Mouse (Mus musculus) regulatory T cell (primary cell): ENCODE results near the gene Crym.

ENCODE experiments used
- in situ Hi-C: fragments of 300-600 bp; cut with MboI, MseI; formaldehyde crosslinking; loops from one replicate; pipeline ENCODE4 v1.15.1; 2025; ENCODE audit warnings: high pct_unique_total_duplicates

Gene Crym

DNA sequence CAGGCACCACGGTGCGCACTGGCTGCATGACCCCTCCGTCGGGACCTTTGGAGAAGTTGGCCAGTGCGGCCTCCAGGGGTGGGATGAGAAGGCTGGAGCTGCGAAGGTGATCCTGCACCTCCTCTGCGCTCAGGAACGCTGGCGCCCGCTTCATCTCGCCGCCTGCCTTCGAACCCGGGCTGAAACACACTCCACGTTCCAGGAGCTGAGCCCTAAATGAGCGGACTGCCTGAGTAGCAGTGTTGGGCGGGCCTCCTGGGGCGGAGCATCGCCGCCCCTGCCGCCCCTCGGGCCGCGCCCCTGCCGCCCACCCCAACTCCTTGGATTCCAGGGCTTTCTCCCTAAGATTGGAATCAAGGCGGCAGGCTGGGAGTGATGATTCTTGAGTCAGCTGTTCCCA lies at the start of gene Crym:
Crym (minus strand) TSS at position 341 of the 400 bp plus-strand sequence.
- in situ Hi-C loops = no loop called here

DNA sequence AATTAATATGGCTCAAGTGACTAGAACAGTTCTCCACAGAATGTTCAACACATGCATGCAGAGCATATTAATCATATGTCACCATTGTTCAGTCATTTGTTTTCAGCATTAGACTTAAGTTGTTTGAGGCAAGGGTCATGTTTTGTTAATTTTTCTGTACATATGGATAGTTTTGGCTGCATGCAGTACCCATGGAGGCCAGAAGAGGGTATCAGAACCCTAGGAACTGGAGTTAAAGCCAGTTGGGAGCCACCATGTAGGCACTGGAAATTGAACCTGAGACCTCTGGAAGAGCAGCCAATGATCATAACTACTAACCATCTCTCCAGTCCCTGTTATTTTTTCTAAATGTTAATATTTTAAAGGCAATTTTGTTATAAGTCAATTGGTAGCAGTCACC lies 39.2 kb upstream of the Crym start:
- in situ Hi-C loops = no loop called here

DNA sequence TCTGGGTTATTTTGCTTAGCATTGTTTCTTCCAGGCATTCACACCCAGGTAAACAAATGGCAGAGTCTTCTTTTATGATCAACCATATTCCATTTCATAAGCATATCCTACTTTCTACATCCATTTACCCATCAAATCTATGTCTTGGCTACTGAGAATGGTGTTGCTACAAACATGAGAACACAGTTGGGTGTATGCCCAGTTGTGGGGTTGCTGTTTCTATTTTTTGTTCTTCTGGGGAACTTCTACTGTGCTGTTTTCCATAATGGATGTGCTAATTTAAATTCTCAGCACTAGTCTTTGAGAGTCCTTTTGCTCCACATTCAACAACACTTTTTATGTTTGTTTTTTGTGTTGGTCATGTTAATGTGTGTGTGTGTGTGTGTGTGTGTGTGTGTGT lies 26.6 kb upstream of the Crym start:
- in situ Hi-C loops = no loop called here

DNA sequence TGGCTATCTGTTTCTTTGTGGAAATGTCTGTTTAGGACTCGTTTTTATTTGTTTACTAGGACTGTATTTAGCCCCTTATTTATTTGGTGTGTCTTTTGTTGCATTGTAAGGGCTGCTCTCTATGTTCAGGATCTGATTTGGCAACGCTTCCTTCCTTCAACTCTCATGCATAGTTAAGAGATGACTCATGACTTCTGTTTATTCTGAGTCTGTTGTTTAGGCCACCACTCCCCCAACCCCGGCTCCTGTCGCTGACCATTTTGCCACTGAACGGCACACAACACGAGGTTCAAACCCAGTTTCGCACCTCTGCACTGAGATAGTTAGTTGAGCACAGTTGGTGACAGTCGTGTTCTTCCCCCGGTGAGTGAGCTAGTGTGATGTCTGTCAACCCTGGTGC lies 4.1 kb upstream of the Crym start:
- in situ Hi-C loops = no loop called here

DNA sequence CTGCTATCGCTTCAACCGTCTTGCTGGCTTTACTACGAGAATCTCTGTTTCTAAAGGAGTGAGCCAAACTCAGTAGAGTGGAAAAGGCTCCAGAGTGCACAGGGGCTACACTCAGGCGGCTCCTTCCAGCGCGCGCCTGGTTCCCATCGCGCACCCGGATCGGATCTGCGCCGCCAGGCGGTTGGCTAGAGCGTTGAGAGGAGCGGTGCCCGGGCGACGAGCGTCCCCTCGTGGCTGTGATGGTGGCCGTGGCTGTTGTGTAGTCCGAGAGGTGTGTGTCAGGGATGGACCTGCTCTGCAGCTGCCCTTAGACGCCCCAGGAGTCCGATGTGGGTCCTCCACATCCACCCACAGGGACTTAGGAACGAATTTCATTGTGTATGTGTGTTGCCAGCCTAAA lies 1.9 kb upstream of the Crym start, which contains the start of gene Abca14:
Abca14 (plus strand) TSS at position 173 of the 400 bp plus-strand sequence.
- in situ Hi-C loops = no loop called here

DNA sequence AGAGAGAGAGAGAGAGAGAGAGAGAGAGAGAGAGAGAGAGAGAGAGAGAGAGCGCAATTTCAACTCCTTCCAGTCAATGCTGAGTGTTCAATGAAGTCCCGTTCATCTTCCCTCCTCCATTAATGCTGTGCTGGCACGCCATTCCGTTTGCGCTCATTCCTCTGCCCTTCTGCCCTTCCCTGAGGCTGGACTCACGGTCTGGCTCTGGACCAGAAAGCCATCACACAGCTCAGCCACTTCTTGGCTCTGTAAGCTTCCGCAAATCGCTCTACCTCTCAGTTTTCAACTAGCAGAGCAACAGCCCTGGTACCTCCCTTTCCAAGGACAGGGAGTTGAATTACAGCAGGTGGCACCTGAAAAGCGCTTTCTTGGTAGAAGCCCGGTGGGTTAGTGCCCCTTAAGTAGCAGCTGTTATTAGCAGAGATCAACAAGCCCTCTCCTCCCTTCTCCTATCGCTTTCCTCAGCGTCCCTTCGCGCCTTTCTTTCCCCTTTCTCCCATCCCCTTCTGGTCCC lies 623 bp downstream of the Crym start:
- in situ Hi-C loops = no loop called here

DNA sequence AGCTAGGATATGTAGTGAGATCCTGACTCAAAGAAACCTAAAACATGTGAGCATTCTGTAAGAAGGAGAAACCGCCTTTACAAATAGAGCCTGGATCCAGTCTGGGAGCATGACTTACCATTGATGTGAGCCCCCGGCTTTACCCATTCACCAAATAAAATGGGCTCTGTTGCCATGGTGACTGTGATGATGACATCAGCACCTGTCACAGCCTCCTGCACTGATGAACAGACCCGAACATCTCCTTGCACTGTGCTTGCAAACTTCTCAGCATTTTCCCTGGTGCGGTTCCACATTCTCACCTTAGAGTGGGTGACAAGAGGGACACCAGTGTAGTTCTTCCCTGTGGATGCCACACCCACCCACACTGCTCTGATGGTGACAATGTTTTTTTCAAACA lies 6.7 kb downstream of the Crym start:
- in situ Hi-C loops = no loop called here

DNA sequence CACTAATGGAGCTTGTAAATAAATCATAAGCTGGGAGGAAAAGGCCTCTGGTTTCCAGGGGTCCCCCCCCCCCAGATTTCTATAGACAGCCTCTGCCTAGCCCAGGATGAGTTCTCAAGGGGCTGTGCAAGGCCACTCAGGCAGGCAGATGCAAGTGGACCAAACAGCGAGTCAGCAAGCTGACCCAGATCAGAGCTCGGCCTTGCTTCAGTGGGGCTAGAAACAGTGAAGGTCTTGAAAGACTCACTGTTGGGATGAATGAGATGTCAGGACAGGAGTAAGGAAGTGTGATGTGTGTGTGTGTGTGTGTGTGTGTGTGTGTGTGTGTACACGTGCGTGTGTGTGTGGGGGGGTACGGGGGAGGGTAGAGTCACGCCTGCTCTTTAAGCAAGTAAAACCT lies 9.1 kb downstream of the Crym start:
- in situ Hi-C loops = no loop called here

DNA sequence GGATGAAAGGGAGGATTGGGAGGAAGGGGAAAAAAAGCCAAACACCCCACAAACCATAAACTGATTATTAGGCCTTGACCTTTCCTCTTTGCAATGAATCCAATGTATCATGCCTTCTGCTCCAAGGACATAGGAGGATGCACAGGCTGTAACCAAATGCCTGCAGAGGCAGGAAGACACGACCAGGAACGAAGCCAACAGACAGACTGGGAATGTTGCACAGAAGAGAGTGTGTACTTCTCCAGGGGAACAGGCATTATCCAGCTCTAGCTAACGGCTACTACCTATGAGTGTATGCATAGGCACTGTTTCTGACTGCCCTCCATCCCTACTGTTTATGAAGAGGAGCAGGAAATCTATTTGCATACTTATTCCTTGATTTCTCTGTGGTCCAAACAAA lies 9.7 kb downstream of the Crym start:
- in situ Hi-C loops = no loop called here

DNA sequence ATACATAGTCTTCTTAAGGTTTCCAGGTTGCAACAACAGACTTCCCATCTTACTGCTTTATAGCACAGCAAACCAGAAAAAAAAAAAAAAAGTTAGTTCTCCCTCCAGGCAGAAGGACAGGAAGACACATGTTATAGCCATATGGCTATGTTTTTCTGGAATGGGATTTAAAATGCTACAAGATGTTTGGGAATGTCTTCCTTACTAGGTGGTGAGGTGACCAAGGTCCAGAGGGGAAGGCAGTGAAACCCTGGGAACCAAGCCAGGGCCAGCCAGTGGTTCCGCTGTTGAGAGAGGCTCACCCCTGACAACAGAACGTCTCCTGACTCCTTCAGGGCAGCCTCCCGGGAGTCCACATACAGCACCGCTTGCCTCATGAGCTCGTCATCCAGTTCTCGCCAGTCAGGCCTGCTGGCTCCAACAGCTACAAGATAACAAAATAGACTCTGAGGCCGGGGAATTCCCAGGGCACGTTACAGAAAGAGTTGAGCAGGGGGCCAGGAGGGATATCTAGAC lies 11.7 kb downstream of the Crym start:
- in situ Hi-C loops = no loop called here

DNA sequence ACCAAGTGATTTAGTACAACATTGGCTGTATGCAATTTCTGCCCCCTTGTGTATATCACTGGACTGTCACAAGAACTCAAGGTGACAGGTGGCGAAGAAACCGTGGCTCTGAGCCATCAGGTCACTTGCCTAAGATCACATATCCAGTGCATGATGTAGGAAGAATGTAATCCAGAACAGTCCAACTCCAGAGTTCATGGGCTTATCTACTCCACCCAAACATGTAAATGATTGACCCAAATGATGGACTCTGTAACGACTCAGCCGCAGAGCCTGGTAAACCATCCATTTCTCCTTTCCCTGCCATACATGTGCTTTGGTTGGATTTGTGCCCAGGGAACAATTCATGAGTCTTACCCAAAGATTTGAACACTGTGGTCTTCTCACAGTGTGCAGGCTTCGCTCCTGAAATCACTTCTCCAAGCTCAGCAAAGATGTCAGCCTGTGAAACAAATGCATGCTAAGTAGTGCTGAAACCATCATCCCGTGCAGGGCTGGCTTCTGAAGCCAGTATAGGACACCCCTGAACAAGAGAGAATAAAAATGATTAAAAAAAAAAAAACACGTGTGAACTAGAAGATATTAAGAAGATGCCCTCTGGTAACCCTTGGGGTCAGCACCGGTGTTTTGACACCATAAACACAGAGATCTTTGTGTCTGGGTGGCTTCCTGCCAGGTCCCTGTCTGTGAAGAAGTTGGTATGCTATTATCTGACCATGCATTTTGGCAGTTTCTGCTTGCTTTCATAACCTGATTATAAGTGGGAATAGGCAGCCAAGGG lies 12.4 kb downstream of the Crym start:
- in situ Hi-C loops = no loop called here

DNA sequence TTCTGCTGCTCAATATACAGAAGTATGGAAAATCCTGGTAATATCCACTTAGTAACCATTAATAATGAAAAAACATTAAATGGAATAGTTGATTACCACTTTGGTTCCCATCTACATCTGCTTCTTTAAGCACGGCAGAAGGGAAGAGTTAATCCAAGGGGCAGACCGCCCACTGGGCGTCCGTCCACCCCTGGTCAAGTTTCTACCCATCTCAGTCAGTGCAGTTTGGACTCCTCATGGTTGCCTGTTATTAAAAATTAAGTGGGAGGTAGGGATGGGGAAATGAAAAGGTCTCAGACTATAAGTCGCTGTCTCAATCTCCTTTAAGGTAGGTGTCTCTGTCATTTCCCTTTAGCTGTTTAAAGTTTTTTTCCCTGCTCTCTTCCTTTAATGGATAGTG lies 13.0 kb downstream of the Crym start:
- in situ Hi-C loops = no loop called here

DNA sequence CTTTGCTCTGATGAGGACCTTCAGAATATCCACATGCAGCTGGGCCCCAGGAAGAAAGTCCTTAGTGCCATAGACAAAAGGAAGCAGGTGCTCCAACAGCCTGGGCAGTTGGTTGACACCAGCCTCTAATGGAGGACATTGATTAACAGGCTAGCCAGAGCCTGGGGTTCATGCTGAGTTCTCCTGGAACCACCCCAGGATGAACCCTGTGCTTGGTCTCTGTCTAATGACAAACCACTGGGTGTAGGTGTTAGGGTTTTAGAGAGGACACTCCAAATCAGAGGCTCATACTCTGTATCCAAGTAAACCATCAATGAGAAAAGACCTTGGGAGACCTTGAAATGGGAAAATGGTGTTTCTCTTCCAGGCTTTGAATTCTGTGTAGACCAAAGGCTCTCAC lies 19.0 kb downstream of the Crym start:
- in situ Hi-C loops = no loop called here

DNA sequence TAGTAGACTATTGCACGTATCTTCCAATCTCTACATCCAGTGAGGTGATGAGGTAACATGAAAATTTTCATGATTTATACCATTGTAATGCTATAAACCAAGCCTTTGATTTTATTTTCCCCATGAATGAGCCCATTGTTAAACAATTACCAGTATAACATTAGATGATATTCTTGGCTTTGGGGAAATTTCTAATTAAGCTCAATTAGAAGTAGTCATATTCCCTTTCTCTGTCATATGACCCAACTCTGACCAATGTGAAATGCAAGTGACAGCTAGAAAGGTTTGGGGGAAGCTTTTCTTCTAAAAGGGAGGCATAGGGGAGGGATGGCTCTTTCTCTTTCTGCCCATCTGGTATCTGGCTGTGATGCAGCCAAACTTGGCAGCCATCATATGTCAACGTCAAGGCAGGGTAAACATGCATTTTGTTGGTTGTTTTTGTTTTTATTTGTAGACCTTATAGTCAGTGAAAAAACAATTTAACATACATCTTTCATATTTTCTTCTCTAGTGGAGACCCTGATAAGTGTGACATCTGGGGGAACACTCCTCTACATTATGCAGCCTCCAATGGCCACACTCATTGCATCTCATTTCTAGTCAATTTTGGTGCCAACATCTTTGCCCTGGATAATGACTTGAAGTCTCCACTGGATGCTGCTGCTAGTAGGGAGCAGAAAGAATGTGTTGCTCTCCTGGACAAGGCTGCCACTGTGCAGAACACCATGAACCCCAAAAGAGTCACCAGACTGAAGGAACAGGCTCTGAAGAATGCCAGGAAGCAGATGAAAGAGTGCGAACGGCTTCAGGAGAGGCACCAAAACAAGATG lies 20.3 kb downstream of the Crym start:
- in situ Hi-C loops = no loop called here

DNA sequence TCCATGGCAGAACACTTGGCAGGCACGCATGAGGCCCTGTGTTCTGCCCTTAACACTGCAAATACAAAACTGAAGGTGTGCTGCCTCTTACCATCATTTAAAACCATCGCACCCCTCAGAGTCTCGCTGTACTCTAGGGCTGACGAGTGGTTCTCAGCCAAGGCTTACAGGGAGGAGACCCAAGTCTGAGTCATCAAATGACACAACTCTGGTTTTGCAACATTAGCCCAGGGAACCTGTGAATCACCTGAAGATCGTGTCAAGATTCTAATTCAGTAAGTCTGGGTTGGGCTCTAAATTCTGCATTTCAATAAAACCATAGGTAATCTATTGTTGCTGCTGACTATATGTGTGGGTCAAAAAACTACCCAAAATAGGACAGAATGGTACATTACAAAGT lies 21.4 kb downstream of the Crym start:
- in situ Hi-C loops = no loop called here

DNA sequence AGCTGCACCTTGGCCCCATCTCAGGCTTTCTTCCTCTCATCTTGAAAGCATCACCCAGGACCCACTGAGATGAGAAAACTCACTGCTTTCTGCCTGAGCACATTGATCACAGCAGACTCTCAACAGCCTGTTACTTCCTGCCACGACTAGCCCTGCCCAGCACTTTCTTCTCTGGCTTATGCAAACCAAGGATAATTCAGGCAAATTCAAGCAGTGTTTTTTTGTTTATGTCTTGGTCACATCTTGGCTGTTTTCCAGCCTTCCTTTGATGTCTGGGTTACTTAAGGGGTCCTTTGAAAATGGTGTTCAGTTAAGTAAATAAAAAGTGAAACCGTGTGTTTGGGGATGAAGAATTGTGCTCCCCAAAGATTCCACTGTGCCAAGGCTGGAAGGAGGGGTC lies 23.0 kb downstream of the Crym start:
- in situ Hi-C loops = no loop called here

DNA sequence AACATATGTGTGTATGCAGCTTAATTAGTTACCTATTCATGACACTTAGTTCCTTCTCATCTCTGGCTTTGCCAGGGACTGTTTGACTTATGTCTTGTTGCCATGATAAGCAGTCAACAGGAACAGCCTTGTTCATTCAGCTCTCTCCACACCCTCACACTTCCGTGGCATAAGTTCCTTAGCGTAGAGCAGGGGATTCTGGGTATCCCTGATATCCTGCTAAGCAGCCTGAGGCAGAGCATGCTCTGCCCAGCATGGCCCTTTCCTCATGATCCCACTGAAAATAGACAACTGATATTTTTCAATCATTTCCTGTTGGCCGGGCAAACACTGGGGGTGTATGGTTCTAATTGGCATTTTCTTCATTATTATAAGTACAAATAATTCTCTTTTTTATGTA lies 24.3 kb downstream of the Crym start:
- in situ Hi-C loops = no loop called here

DNA sequence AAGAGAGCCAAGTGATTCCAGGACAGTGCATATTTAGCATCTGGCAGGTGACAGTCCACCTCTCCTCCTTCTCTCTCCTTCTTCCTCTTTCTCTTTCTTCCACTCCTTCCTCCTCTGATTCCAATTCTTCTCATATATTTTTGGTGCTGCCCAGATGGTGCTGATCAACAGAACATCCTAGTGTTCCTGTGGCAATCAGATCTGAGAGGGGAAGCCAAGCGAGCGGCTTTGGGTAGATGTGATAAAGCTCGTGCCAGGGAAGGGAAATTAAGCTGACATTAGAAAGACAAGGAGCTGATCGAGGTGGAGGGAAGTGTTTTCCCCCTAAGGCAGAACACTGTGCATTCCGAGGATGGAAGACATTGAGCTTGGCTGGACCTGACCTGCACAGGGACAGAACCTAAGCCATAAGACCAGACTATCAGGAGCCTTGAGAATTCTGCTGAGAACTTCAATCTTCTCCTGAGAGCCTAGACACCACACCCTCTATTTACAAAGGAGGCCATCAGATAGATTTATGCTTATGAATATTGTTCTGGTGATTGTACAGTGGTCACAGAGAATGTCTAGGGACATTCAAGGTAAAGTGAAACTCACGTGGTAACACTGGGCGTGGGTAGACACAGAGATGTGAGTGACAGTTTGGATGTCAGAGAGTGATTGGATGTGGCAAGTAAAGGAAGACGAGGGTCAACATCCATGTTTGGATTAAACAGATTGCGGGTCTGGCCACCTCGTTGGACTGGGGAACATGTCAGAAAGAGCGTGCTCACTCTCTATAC lies 27.0 kb downstream of the Crym start:
- in situ Hi-C loops = no loop called here

DNA sequence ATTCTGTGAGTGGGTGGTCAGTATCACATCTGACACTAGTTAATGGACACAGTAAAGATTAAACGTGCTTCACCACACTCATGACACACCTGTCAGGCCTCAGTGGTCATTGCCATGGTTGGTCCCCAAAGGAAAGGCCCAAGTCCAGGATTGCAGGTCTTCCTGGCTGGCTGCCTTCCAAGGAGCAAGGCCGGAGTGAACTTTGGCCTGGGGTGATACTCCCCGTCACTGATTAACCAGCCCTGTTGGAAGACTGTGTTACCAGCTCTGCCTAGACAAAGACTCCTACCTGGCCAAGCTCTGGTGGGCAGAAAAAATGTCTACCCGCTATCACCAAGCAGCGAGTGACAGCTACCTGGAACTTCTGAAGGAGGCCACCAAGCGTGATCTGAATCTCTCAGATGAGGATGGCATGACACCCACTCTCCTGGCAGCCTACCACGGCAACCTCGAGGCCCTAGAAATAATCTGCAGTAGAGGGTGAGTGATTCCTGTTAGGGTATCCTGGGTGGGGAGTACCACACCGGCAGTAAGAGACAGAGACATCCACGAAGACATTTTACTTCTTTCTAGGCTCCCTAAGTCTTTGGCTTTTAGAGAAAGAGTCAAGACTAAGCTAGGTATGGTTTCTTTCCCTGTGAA lies 28.2 kb downstream of the Crym start, which contains the start of gene Anks4b:
Anks4b (plus strand) TSS at position 256 of the 642 bp plus-strand sequence.
- in situ Hi-C loops = no loop called here

DNA sequence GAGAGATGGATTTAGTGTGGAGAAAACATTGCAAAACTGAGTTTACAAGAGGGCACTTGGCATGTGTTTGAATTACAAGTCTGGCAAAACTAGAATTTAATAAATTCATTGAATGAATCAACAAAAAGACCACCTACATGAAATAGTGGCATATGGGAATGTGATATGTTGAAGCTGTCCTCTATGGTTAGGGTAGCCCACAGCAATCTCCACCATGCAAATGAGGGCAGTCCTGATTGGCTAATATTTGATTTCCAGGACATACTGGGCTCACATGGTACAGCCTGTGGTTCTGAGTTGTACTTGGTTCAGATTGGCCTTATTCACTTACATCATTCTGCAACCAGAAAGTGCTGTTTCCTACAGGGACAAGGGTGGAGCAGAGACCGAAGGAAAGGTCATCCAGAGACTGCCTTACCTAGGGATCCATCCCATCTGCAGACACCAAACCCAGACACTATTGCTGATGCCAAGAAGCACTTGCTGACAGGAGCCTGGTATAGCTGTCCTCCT lies 29.7 kb downstream of the Crym start:
- in situ Hi-C loops = no loop called here
